ENCODE assay signal across 7 mouse cellular contexts in genomic region chr1:75487405-75488161, GRCm38 (mm10). TPM values are rescaled to one million over a fixed set of nuclear protein-coding genes. Genes with fewer than 3 reads are reported as not detected.
DNase-seq lines count a peak whose midpoint lies in the region; ATAC-seq and TF ChIP-seq lines count a peak whose summit lies in the region.

No protein-coding gene starts in this region.

- peaks cover 0 to 7% of the 10 kb centered on the region in 2 experiments; a peak in 2 of 4 replicates for H3K4me1 ChIP-seq in MEL (ENCODE audit: control insufficient read depth in 1 of 2, insufficient read depth in 2 of 2, low read length in 2 of 2)
- H3K4me1 ChIP-seq in forebrain, embryonic 11.5 days (replicated peaks; ENCODE audit: control insufficient read depth, insufficient read depth, low read length): peaks cover 13% of the 10 kb centered on the region; the same call in 1 of the 2 replicates
- H3K4me1 ChIP-seq in hindbrain, embryonic 16.5 days (ENCODE audit: control insufficient read depth, insufficient read depth, low read depth, low read length): peaks cover 12% of the 10 kb centered on the region
- H3K4me1 ChIP-seq in small intestine, adult 2 months (ENCODE audit: control insufficient read depth, insufficient read depth, insufficient read length, low read length): peaks cover 7% of the 10 kb centered on the region

- H3K27ac ChIP-seq in MEL (ENCODE audit: control insufficient read depth, low read depth, low read length): no peak overlapping the region
- H3K27ac ChIP-seq in forebrain, embryonic 11.5 days (ENCODE audit: low read depth, low read length): no peak overlapping the region
- no peak overlapping the region for H3K27ac ChIP-seq in hindbrain, embryonic 16.5 days (ENCODE audit: low read depth, low read length)
- H3K27ac ChIP-seq in small intestine, adult 2 months (ENCODE audit: insufficient read depth, low read depth, low read length): no peak overlapping the region

- ATAC-seq in forebrain, embryonic 11.5 days (replicated peaks; ENCODE audit: low FRiP score): peak; percentile 75
- peak; percentile 82 for ATAC-seq in hindbrain, embryonic 16.5 days

- no peak for TF ChIP-seq RAD21 in MEL (IDR thresholded peaks at IDR 0.05; ENCODE audit: low read depth, low read length)

- no peaks in the 10 kb centered on the region for H3K79me2 ChIP-seq in MEL (ENCODE audit: control insufficient read depth, insufficient read depth, low read length, poor library complexity)

- no peaks in the 10 kb centered on the region for H3K36me3 ChIP-seq in MEL (ENCODE audit: control insufficient read depth in 1 of 2, insufficient read depth in 2 of 2, low read length in 2 of 2)
- H3K36me3 ChIP-seq in forebrain, embryonic 11.5 days (ENCODE audit: control insufficient read depth, insufficient read depth, low read length): no peaks in the 10 kb centered on the region
- peaks cover 17% of the 10 kb centered on the region for H3K36me3 ChIP-seq in hindbrain, embryonic 16.5 days (ENCODE audit: control insufficient read depth, insufficient read depth, low read length)
- no peaks in the 10 kb centered on the region for H3K36me3 ChIP-seq in small intestine, adult 2 months (ENCODE audit: control insufficient read depth, insufficient read depth, low read length)

- intact Hi-C loops in left cerebral cortex, postnatal 4 days (cut with DNase I): no loop called here

- peak overlapping the region; percentile 79 for H3K4me2 ChIP-seq in forebrain, embryonic 11.5 days (ENCODE audit: low read depth, low read length, severe bottlenecking)
- H3K4me2 ChIP-seq in hindbrain, embryonic 16.5 days (ENCODE audit: low read length): peak overlapping the region; percentile 91

- peak overlapping the region; percentile 47 for H3K9ac ChIP-seq in MEL (ENCODE audit: control insufficient read depth, low read depth, low read length, poor library complexity, severe bottlenecking)
- peak overlapping the region; percentile 35; the same call in 1 of the 2 replicates for H3K9ac ChIP-seq in forebrain, embryonic 11.5 days (ENCODE audit: low read length)
- H3K9ac ChIP-seq in hindbrain, embryonic 16.5 days (ENCODE audit: low read depth, low read length): peak overlapping the region; percentile 58

- no peak for TF ChIP-seq EP300 in MEL (IDR thresholded peaks at IDR 0.05; ENCODE audit: low read depth in 1 of 2, low read length in 2 of 2)

- TF ChIP-seq POLR2A in MEL (IDR thresholded peaks at IDR 0.05; ENCODE audit: control insufficient read depth in 1 of 2, insufficient read depth in 1 of 2, low read depth in 1 of 2, low read length in 2 of 2, poor library complexity in 1 of 2): peak; percentile 32 to 34; a peak in 1 of 4 replicates
- TF ChIP-seq POLR2A in small intestine, adult 2 months (IDR thresholded peaks at IDR 0.05; ENCODE audit: low read depth, low read length): no peak

- DNase-seq in MEL (ENCODE audit: low read depth, low spot score): peak; percentile 90
- DNase-seq in brain, adult 2 months (ENCODE audit: low read depth, low spot score): peak; percentile 90
- DNase-seq in forebrain, embryonic 11.5 days (ENCODE audit: low spot score): peak; percentile 89
- peak; percentile 76 for DNase-seq in left cerebral cortex, postnatal 4 days
- DNase-seq in mesoderm, embryonic 11.5 days (ENCODE audit: low read depth, low spot score): peak; percentile 82

- no peak for TF ChIP-seq CTCF in MEL (IDR thresholded peaks at IDR 0.05 in 2 of 3, conservative IDR thresholded peaks at IDR 0.05 in 1 of 3; ENCODE audit: control insufficient read depth in 1 of 3, insufficient read depth in 1 of 3, low read depth in 2 of 3, low read length in 3 of 3, poor library complexity in 1 of 3, severe bottlenecking in 1 of 3)
- TF ChIP-seq CTCF in small intestine, adult 2 months (IDR thresholded peaks at IDR 0.05; ENCODE audit: extremely low read depth, insufficient read length, insufficient replicate concordance, low read depth, low read length): no peak

- H3K9me3 ChIP-seq in MEL (replicated peaks; ENCODE audit: insufficient read depth, low read length): no peaks in the 10 kb centered on the region
- H3K9me3 ChIP-seq in forebrain, embryonic 11.5 days (ENCODE audit: control insufficient read depth, low read length): no peaks in the 10 kb centered on the region
- H3K9me3 ChIP-seq in hindbrain, embryonic 16.5 days (ENCODE audit: control insufficient read depth, low read length): no peaks in the 10 kb centered on the region

- peak overlapping the region; percentile 50 to 67 for H3K4me3 ChIP-seq in MEL (ENCODE audit: control insufficient read depth in 1 of 2, insufficient read depth in 1 of 2, low read depth in 2 of 2, low read length in 2 of 2)
- H3K4me3 ChIP-seq in forebrain, embryonic 11.5 days (ENCODE audit: low read depth, low read length): peak overlapping the region; percentile 50
- H3K4me3 ChIP-seq in hindbrain, embryonic 16.5 days (ENCODE audit: low read length): peak overlapping the region; percentile 55
- H3K4me3 ChIP-seq in small intestine, adult 2 months (ENCODE audit: low read depth, low read length): peak overlapping the region; percentile 69

- no peaks in the 10 kb centered on the region; a peak in 1 of 4 replicates for H3K27me3 ChIP-seq in MEL (ENCODE audit: control insufficient read depth in 1 of 2, insufficient read depth in 2 of 2, low read length in 2 of 2)
- H3K27me3 ChIP-seq in forebrain, embryonic 11.5 days (ENCODE audit: control insufficient read depth, insufficient read depth, low read length): peaks cover 44% of the 10 kb centered on the region
- peaks cover 24% of the 10 kb centered on the region for H3K27me3 ChIP-seq in hindbrain, embryonic 16.5 days (replicated peaks; ENCODE audit: control insufficient read depth, insufficient read depth, low read length)
- H3K27me3 ChIP-seq in small intestine, adult 2 months (ENCODE audit: control insufficient read depth, insufficient read depth, low read length): peaks cover 14% of the 10 kb centered on the region; the same call in 1 of the 2 replicates

- WGBS in forebrain, embryonic 11.5 days: under 1% methylated on average over 62 of the region's 62 CpGs
- under 1% methylated on average over 58 of the region's 62 CpGs for WGBS in hindbrain, embryonic 16.5 days
- 1% methylated on average over 62 of the region's 62 CpGs for WGBS in small intestine, adult 2 months

TF ChIP-seq in MEL, 35 proteins besides CTCF, POLR2A, EP300 and RAD21:
- TF ChIP-seq SMC3 (IDR thresholded peaks at IDR 0.05; ENCODE audit: low read depth, low read length) (no peak), HCFC1 (IDR thresholded peaks at IDR 0.05; ENCODE audit: low read depth, low read length) (0 out of 2 replicates have a peak, but pooled peaks have one; percentile 26)

RNA-seq across cellular contexts. Expression of gene Tmem198, which starts 8.3 kb away (rescaled TPM):
- total RNA-seq in MEL (2012; rRNA removed): 0.33 and 0.65 TPM in 2 replicates
- polyA plus RNA-seq in MEL (2012; ENCODE audit: insufficient read depth in 1 of 2, insufficient read length in 2 of 2, low read depth in 1 of 2, low replicate concordance in 2 of 2, missing spikeins in 1 of 2): 1 to 10 TPM in 1 of 2 experiments, not detected in 1; 1.4 TPM
- 8.9 and 9.4 TPM in 2 replicates for polyA plus RNA-seq in forebrain, embryonic 11.5 days (2014; fragmentation: Nextera tagmentation; extraction: Ambion mirVana)
- polyA plus RNA-seq in hindbrain, embryonic 16.5 days (2015; fragmentation: Nextera tagmentation; extraction: Ambion mirVana): 50.5 and 52.5 TPM in 2 replicates
- total RNA-seq in left cerebral cortex, postnatal 4 days (2021): 10 to 100 TPM; 41.8 to 43.5 TPM
- polyA plus RNA-seq in small intestine, adult 2 months (2012; rRNA removed): 2.7 and 3.6 TPM in 2 replicates

RNA-seq across cellular contexts. Expression of gene Chpf, which starts 8.5 kb away (rescaled TPM):
- total RNA-seq in MEL (2012; rRNA removed): 23.9 and 32.3 TPM in 2 replicates
- 10 to 100 TPM in 1 of 2 experiments, not detected in 1; 49.0 TPM for polyA plus RNA-seq in MEL (2012; ENCODE audit: insufficient read depth in 1 of 2, insufficient read length in 2 of 2, low read depth in 1 of 2, low replicate concordance in 2 of 2, missing spikeins in 1 of 2)
- polyA plus RNA-seq in forebrain, embryonic 11.5 days (2014; fragmentation: Nextera tagmentation; extraction: Ambion mirVana): 21.3 and 23.3 TPM in 2 replicates
- polyA plus RNA-seq in hindbrain, embryonic 16.5 days (2015; fragmentation: Nextera tagmentation; extraction: Ambion mirVana): 42.1 and 46.4 TPM in 2 replicates
- total RNA-seq in left cerebral cortex, postnatal 4 days (2021): 10 to 100 TPM; 61.3 to 67.7 TPM
- 29.8 and 40.2 TPM in 2 replicates for polyA plus RNA-seq in small intestine, adult 2 months (2012; rRNA removed)

RNA-seq across cellular contexts. Expression of gene Obsl1, which starts 18.7 kb away (rescaled TPM):
- total RNA-seq in MEL (2012; rRNA removed): 0.08 TPM in 1 of 2 replicates, not detected in the other
- 1 to 10 TPM in 1 of 2 experiments, not detected in 1; 1.2 TPM for polyA plus RNA-seq in MEL (2012; ENCODE audit: insufficient read depth in 1 of 2, insufficient read length in 2 of 2, low read depth in 1 of 2, low replicate concordance in 2 of 2, missing spikeins in 1 of 2)
- polyA plus RNA-seq in forebrain, embryonic 11.5 days (2014; fragmentation: Nextera tagmentation; extraction: Ambion mirVana): 42.6 and 44.7 TPM in 2 replicates
- 25.4 and 26.1 TPM in 2 replicates for polyA plus RNA-seq in hindbrain, embryonic 16.5 days (2015; fragmentation: Nextera tagmentation; extraction: Ambion mirVana)
- 10 to 100 TPM; 39.3 to 46.6 TPM for total RNA-seq in left cerebral cortex, postnatal 4 days (2021)
- polyA plus RNA-seq in small intestine, adult 2 months (2012; rRNA removed): 4.3 and 6.3 TPM in 2 replicates

RNA-seq across cellular contexts. Expression of gene Inha, which starts 19.3 kb away (rescaled TPM):
- not detected in 2 replicates for total RNA-seq in MEL (2012; rRNA removed)
- not detected for polyA plus RNA-seq in MEL (2012; ENCODE audit: insufficient read depth in 1 of 2, insufficient read length in 2 of 2, low read depth in 1 of 2, low replicate concordance in 2 of 2, missing spikeins in 1 of 2)
- polyA plus RNA-seq in forebrain, embryonic 11.5 days (2014; fragmentation: Nextera tagmentation; extraction: Ambion mirVana): 1.3 and 2.4 TPM in 2 replicates
- 17.9 and 18.7 TPM in 2 replicates for polyA plus RNA-seq in hindbrain, embryonic 16.5 days (2015; fragmentation: Nextera tagmentation; extraction: Ambion mirVana)
- total RNA-seq in left cerebral cortex, postnatal 4 days (2021): 10 to 100 TPM; 42.4 to 42.8 TPM
- polyA plus RNA-seq in small intestine, adult 2 months (2012; rRNA removed): 4.2 and 6.5 TPM in 2 replicates

RNA-seq across cellular contexts. Expression of gene Stk11ip, which starts 33.7 kb away (rescaled TPM):
- 9.7 and 10.2 TPM in 2 replicates for total RNA-seq in MEL (2012; rRNA removed)
- polyA plus RNA-seq in MEL (2012; ENCODE audit: insufficient read depth in 1 of 2, insufficient read length in 2 of 2, low read depth in 1 of 2, low replicate concordance in 2 of 2, missing spikeins in 1 of 2): 10 to 100 TPM in 1 of 2 experiments, not detected in 1; 29.4 TPM
- polyA plus RNA-seq in forebrain, embryonic 11.5 days (2014; fragmentation: Nextera tagmentation; extraction: Ambion mirVana): 23.9 and 27.6 TPM in 2 replicates
- 20.4 and 23.9 TPM in 2 replicates for polyA plus RNA-seq in hindbrain, embryonic 16.5 days (2015; fragmentation: Nextera tagmentation; extraction: Ambion mirVana)
- 10 to 100 TPM; 28.0 to 33.7 TPM for total RNA-seq in left cerebral cortex, postnatal 4 days (2021)
- polyA plus RNA-seq in small intestine, adult 2 months (2012; rRNA removed): 13.1 and 20.5 TPM in 2 replicates
